Mouse (Mus musculus): ENCODE measurements at regions not wholly inside any gene's neighbourhood (a gene's known extent, or its start where the extent isn't known, plus 50 kb on each side); places are given as distances from the start of the nearest gene placed in this dataset.
"Not testable (repeated sequence)": the region's sequence is repeated elsewhere in the genome, so short reads cannot be mapped to it uniquely, and the experiment has no call there.

DNA sequence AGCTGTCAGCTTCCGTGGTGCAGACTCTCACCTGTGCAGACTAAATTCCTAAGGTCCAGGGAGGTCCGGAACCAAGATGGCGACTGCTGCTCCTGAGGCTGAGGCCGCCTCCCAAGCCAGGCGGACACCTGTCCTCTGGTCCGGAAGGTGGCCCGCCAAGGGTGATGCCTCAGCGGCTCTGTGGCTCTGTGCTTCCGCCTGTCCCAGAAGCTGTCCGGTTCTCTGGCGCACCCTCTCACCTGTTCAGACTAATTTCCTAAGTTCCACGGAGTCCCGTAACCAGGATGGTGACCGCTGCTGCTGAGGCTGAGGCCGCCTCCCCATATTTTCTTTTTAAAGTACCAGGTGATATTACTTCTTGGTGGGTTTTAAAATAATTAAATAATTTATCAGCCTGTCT is 65.4 kb upstream of the B3galnt2 start:
- intact Hi-C loops (cut with DNase I); DNase-seq (ENCODE audit: low spot score): not testable (repeated sequence)

DNA sequence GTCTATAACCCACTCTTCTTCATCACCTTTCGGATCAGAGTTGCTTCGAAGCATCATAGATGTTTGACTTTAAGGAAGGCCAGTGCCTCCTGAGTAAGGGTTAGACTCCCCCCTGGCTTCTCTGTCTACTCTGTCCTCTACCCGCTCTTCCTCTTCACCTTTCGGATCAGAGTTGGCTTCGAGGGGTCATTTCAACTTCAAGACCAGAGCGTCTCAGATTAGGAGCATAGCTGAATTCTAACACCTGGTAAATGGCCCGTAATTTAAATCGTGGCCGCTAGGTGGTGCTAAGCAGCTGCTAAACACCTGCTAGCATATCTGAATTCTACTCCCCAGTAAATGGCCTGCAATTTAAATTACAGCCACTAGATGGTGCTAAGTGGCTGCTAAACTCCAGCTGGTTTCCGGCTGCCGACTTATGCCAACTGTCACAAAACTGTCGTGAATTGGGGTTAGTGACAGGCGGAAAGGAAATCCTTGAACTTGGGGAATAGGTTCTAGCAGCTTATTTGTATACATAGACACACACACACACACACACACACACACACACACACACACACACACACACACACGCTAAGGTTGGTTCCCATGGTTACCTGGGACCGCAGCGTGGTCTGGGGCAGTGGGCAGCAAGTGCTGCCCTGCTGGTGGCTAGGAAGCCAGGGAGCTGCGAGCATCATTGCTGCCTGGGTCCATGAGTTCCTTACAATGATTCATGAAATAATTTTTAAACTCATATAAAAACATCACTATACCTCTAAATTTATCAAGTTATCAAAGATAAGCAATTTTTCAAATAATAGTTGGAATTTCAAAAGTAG is 64.8 kb upstream of the B3galnt2 start:
- peak; percentile 78 for DNase-seq (ENCODE audit: low spot score)
- intact Hi-C loops (cut with DNase I), result loop anchor here (5.0 to 10.0 kb wide), 2 partner anchors 293 to 715 kb away; no protein-coding TSS in a partner anchor

DNA sequence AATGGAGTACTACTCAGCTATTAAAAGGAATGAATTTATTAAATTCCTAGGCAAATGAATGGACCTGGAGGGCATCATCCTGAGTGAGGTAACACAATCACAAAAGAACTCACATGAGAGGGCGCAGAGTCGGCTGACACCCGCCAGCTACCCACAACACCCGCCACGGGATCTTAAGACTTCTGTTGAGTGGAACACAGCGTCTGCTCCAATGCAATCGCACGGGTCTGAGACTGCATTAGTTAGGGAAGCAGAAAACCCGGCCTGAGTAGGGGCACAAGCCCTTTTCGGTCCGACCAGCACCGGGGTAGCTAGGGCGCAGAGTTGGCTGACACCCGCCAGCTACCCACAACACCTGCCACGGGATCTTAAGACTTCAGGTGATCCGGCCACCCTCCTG is 52.1 kb upstream of the B3galnt2 start:
- intact Hi-C loops (cut with DNase I); DNase-seq (ENCODE audit: low spot score): not testable (repeated sequence)

Data from heart, postnatal 25 days (tissue).